14 mouse cellular contexts compared by ENCODE assay signal in genomic region chr5:29770935-29771334, GRCm38 (mm10). TPM values are rescaled to one million over a fixed set of nuclear protein-coding genes. Genes with fewer than 3 reads are reported as not detected.
DNase-seq lines count a peak whose midpoint lies in the region; ATAC-seq and TF ChIP-seq lines count a peak whose summit lies in the region.
"Had no signal": no experiment of that assay in that cellular context is flagged by ENCODE, and none has a peak within 500 bp of the region (broad histone marks: within the 10 kb centered on the region; RNA-seq: fewer than 3 reads in every experiment).

No protein-coding gene starts in this region.

- no peaks in the 10 kb centered on the region for H3K9me3 ChIP-seq in lung, postnatal 0 days (ENCODE audit: low read length)
- H3K9me3 ChIP-seq in liver, postnatal 0 days (ENCODE audit: low read length) = no peaks in the 10 kb centered on the region
- H3K9me3 ChIP-seq in heart, embryonic 12.5 days (replicated peaks) = no peaks in the 10 kb centered on the region
- H3K9me3 ChIP-seq: G1E had no signal

- no peak overlapping the region for H3K27ac ChIP-seq in gastrocnemius, adult 2 months
- H3K27ac ChIP-seq in lung, postnatal 0 days (ENCODE audit: low read length) = no peak overlapping the region
- H3K27ac ChIP-seq in bone marrow, adult 2 months (ENCODE audit: control insufficient read depth, insufficient read depth, low read depth, low read length, poor library complexity) = no peak overlapping the region
- no peak overlapping the region for H3K27ac ChIP-seq in liver, postnatal 0 days (ENCODE audit: low read depth)
- H3K27ac ChIP-seq in heart, embryonic 12.5 days (ENCODE audit: poor library complexity, severe bottlenecking) = no peak overlapping the region

- intact Hi-C loops in gastrocnemius, adult 2 months (cut with DNase I) = no loop called here

- H3K4me2 ChIP-seq in lung, postnatal 0 days (replicated peaks; ENCODE audit: low read depth, low read length) = no peak overlapping the region
- H3K4me2 ChIP-seq in liver, postnatal 0 days (ENCODE audit: low read depth, low read length) = no peak overlapping the region
- H3K4me2 ChIP-seq in heart, embryonic 12.5 days = no peak overlapping the region

- 68% methylated on average over 1 of the region's 1 CpGs for WGBS in lung, postnatal 0 days
- 86% methylated on average over 1 of the region's 1 CpGs for WGBS in bone marrow, adult 2 months
- WGBS in liver, postnatal 0 days (ENCODE audit: insufficient replicate concordance) = 86% methylated on average over 1 of the region's 1 CpGs
- 85% methylated on average over 1 of the region's 1 CpGs for WGBS in heart, embryonic 12.5 days

- peak; percentile 37; the same call in 1 of the 2 replicates for TF ChIP-seq CTCF in gastrocnemius, adult 2 months (IDR thresholded peaks at IDR 0.05)
- peak; percentile 62 for TF ChIP-seq CTCF in lung, postnatal 0 days (IDR thresholded peaks at IDR 0.05)
- peak; percentile 31; the same call in 1 of the 2 replicates for TF ChIP-seq CTCF in bone marrow, adult 2 months (IDR thresholded peaks at IDR 0.05; ENCODE audit: control insufficient read depth, insufficient read depth, low read length)
- peak; percentile 57 for TF ChIP-seq CTCF in liver, postnatal 0 days (IDR thresholded peaks at IDR 0.05; ENCODE audit: low read depth)

- no peaks in the 10 kb centered on the region for H3K4me1 ChIP-seq in lung, postnatal 0 days (ENCODE audit: insufficient read depth, low read depth, low read length)
- peaks cover 3% of the 10 kb centered on the region for H3K4me1 ChIP-seq in bone marrow, adult 2 months (ENCODE audit: control insufficient read depth, insufficient read depth, low read length)
- H3K4me1 ChIP-seq in liver, postnatal 0 days (ENCODE audit: insufficient read depth) = no peaks in the 10 kb centered on the region
- H3K4me1 ChIP-seq in heart, embryonic 12.5 days (replicated peaks) = peaks cover 35% of the 10 kb centered on the region

- DNase-seq in gastrocnemius, adult 2 months = no peak
- no peak for DNase-seq in gastrocnemius, adult 18-20 months (ENCODE audit: low spot score)
- peak; percentile 19 for DNase-seq in lung, postnatal 0 days (ENCODE audit: low spot score)
- DNase-seq in lung, postnatal 14 days = no peak
- DNase-seq in liver, postnatal 0 days = no peak
- DNase-seq in right cerebral cortex, postnatal 36 days (ENCODE audit: low spot score in 2 of 2) = no peak
- DNase-seq: kidney, postnatal 10 days had no signal

- H3K27me3 ChIP-seq in lung, postnatal 0 days (replicated peaks; ENCODE audit: insufficient read depth, low read length) = no peaks in the 10 kb centered on the region
- H3K27me3 ChIP-seq in liver, postnatal 0 days (ENCODE audit: insufficient read depth, low read length) = no peaks in the 10 kb centered on the region
- no peaks in the 10 kb centered on the region for H3K27me3 ChIP-seq in heart, embryonic 12.5 days (replicated peaks)

- H3K9ac ChIP-seq in lung, postnatal 0 days (replicated peaks; ENCODE audit: low read depth) = no peak overlapping the region
- no peak overlapping the region for H3K9ac ChIP-seq in liver, postnatal 0 days (replicated peaks)
- no peak overlapping the region for H3K9ac ChIP-seq in heart, embryonic 12.5 days

- TF ChIP-seq POLR2A in bone marrow, adult 2 months (IDR thresholded peaks at IDR 0.05; ENCODE audit: borderline replicate concordance, control insufficient read depth, low read depth, low read length) = no peak

- no peak for TF ChIP-seq EP300 in lung, postnatal 0 days (IDR thresholded peaks at IDR 0.05)
- no peak for TF ChIP-seq EP300 in liver, postnatal 0 days (IDR thresholded peaks at IDR 0.05; ENCODE audit: low read depth)

- no peak overlapping the region for H3K4me3 ChIP-seq in gastrocnemius, adult 2 months
- no peak overlapping the region for H3K4me3 ChIP-seq in lung, postnatal 0 days (ENCODE audit: low read depth, low read length)
- no peak overlapping the region for H3K4me3 ChIP-seq in bone marrow, adult 2 months (replicated peaks; ENCODE audit: control insufficient read depth, low read depth, low read length)
- no peak overlapping the region for H3K4me3 ChIP-seq in liver, postnatal 0 days (ENCODE audit: low read depth, low read length)
- H3K4me3 ChIP-seq in heart, embryonic 12.5 days = no peak overlapping the region
- H3K4me3 ChIP-seq: erythroblast, embryonic 14.5 days had no signal

- H3K36me3 ChIP-seq in lung, postnatal 0 days (ENCODE audit: insufficient read depth, low read length) = peaks cover 10% of the 10 kb centered on the region; the same call in 1 of the 2 replicates
- peaks cover 31% of the 10 kb centered on the region for H3K36me3 ChIP-seq in liver, postnatal 0 days (replicated peaks; ENCODE audit: insufficient read depth, low read length)
- H3K36me3 ChIP-seq in heart, embryonic 12.5 days = peaks cover 30% of the 10 kb centered on the region

- peak; percentile 12; the same call in 1 of the 2 replicates for ATAC-seq in lung, postnatal 0 days
- no peak for ATAC-seq in liver, postnatal 0 days
- no peak for ATAC-seq in heart, embryonic 12.5 days (ENCODE audit: insufficient number of reproducible peaks, low FRiP score)
- ATAC-seq: midbrain, embryonic 16.5 days had no signal

RNA-seq across cellular contexts. Expression of gene Gm5129, which starts 35.2 kb away (rescaled TPM):
- not detected for total RNA-seq in gastrocnemius, adult 2 months (2021)
- total RNA-seq in gastrocnemius, adult 18-20 months (2021) = 1 to 10 TPM in 1 of 2 experiments, not detected in 1; 1.1 TPM
- polyA plus RNA-seq in lung, postnatal 0 days (2015; fragmentation: Nextera tagmentation; extraction: Ambion mirVana) = not detected in 2 replicates
- not detected in 2 replicates for polyA plus RNA-seq in bone marrow, adult 2 months (2011; ENCODE audit: insufficient read depth, insufficient read length, low replicate concordance, missing spikeins)
- polyA plus RNA-seq in liver, postnatal 0 days (2015; fragmentation: Nextera tagmentation; extraction: Ambion mirVana) = not detected in 2 replicates
- polyA plus RNA-seq in heart, embryonic 12.5 days (2016; fragmentation: Nextera tagmentation; extraction: Ambion mirVana) = not detected in 2 replicates
- total RNA-seq: heart, postnatal 10 days had no signal
- polyA plus RNA-seq: erythroblast, embryonic 14.5 days; limb, embryonic 11.5 days; midbrain, embryonic 16.5 days had no signal

RNA-seq across cellular contexts. Expression of gene Dnajb6, which starts 35.4 kb away (rescaled TPM):
- total RNA-seq in gastrocnemius, adult 2 months (2021) = 10 to 100 TPM; 76.9 to 78.9 TPM
- 10 to 100 TPM; 76.6 to 88.0 TPM for total RNA-seq in gastrocnemius, adult 18-20 months (2021)
- 120 and 126 TPM in 2 replicates for polyA plus RNA-seq in lung, postnatal 0 days (2015; fragmentation: Nextera tagmentation; extraction: Ambion mirVana)
- 67.8 and 110 TPM in 2 replicates for polyA plus RNA-seq in bone marrow, adult 2 months (2011; ENCODE audit: insufficient read depth, insufficient read length, low replicate concordance, missing spikeins)
- polyA plus RNA-seq in liver, postnatal 0 days (2015; fragmentation: Nextera tagmentation; extraction: Ambion mirVana) = 83.0 and 87.4 TPM in 2 replicates
- polyA plus RNA-seq in heart, embryonic 12.5 days (2016; fragmentation: Nextera tagmentation; extraction: Ambion mirVana) = 114 and 115 TPM in 2 replicates
